Mouse (Mus musculus) cortical plate, adult 2 months (tissue): ENCODE results near the gene Trim47.

Experiments used
- CTCF ChIP-seq: fragments of 200-500 bp; IDR thresholded peaks from 2 replicates; pipeline ENCODE4 v1.5.1; 2011; ENCODE audit warnings: mild to moderate bottlenecking, control low read depth, low read length; ENCODE audit not compliant: insufficient read depth; ENCODE audit errors: extremely low read depth
- POLR2A ChIP-seq: fragments of 200-500 bp; IDR thresholded peaks from 2 replicates; pipeline ENCODE4 v1.6.1; 2011; ENCODE audit warnings: mild to moderate bottlenecking, low read length, control low read depth; ENCODE audit not compliant: insufficient read depth; ENCODE audit errors: extremely low read depth

DNA sequence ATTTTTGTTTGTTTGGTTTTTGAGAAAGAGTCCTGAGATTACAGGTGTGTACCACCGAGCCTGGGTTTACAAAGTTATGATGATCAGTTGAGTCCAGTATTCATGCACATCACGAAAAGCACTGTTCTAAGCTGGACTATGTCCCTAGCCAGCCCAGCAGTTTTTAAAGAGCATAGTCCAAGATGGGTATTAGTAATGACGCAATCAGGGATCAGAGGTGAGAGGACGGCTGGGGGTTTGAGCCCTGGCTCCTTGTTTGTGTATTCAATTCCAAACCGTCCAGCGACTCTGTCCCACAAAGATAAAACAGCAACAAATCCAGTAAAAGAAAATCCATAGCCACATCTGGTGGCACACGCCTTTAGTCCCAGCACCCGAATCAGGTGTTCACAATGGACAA, 38.8 kb downstream of the Trim47 start:
- no peak for TF ChIP-seq POLR2A
- TF ChIP-seq CTCF = no peak
